Mouse (Mus musculus) thymus, postnatal 25 days (tissue): Measurements from ENCODE around the gene Brk1.

Experiments used
- DNase-seq: peaks from one replicate; pipeline ENCODE4 v3.0.0; 2022

Gene Brk1

DNA sequence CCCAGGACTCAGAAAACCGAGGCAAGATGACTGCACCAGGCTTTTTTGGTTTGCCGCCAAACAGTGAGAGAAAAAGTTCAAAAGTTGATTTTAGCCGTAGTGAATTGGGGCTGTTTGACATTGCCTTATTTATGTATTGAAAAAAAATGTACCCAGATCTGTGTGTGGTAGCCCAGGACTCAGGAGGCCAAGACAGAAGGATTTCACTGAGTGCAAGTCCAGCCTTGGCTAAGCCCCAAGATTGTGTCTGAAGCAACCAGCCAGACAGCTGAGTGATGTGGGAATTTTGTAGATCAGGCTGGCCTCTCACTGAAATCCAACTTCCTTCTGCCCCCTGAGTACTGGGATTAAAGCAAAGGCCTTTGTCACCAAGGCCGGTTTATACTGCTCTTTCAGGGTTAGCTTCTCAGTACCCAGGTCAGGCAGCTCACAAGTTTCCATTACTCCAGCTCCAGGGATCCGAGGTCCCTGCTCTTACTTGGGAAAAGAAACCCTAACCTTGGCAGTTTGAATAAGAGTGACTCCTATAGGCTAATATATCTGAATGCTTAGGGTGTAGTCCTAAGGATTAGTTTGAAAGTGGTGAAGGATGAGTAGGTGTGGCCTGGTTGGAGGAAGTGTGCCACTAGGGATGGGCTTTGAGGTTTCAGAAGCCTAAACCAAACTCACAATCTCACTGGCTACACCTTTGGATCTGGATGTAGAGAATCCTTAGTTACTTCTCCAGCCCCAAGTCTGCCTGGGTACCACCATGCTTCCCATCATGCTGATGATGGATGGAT, 20.6 kb downstream of the Brk1 start:
- DNase-seq: no peak

DNA sequence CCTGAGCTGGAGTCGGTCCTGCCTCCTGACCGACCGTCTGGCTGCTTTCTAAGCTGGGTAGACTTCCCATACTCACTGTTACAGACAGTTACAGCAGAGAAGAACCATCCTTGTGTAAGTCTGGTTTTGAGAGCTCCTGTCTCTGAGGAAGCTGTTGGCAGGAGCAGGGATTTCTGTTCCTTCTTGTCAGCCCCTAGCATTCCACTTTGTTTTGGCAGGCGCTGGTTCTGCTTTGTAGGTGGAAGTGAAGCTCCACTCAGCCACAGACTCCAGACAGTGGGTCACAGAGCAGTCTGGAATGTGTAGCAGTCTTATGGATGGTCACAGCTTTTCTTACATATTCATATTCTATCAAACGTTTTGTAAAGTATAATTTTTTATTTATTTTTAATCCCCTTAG, 25.8 kb downstream of the Brk1 start:
- DNase-seq: no peak

DNA sequence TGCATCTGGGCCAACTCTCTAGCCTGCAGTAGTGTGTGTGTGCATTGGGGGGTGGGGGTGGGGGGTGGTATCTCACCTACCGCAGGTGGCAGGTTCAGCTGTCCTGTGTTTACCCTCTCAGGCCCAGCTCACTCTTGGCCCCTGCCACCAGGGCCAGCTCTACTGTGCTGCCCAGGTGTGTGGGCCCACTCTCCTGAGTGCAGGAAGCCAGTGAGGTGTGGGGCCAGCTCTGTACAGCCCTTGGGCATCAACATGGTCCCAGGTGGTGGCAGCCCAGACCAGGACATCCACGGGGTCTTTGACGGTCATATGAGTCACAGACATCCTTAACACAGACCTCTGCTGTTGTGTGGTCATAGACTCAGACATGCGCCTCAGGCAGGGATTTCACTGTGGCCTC, 28.3 kb downstream of the Brk1 start:
- DNase-seq: no peak

- DNase-seq: peak; percentile 96
Observed at GRCm38 (mm10) chr6:113638302-113639040, 33.9 kb downstream of the Brk1 start, which contains the start of gene Irak2. Gene Irak2, plus strand, starts transcription at chr6:113638467.

GRCm38 (mm10) chr6:113639201-113639600, 34.6 kb downstream of the Brk1 start:
- no peak for DNase-seq

GRCm38 (mm10) chr6:113642605-113643004, 38.0 kb downstream of the Brk1 start:
- DNase-seq: no peak

- DNase-seq: no peak
Observed at GRCm38 (mm10) chr6:113643021-113643420, 38.4 kb downstream of the Brk1 start.

DNA sequence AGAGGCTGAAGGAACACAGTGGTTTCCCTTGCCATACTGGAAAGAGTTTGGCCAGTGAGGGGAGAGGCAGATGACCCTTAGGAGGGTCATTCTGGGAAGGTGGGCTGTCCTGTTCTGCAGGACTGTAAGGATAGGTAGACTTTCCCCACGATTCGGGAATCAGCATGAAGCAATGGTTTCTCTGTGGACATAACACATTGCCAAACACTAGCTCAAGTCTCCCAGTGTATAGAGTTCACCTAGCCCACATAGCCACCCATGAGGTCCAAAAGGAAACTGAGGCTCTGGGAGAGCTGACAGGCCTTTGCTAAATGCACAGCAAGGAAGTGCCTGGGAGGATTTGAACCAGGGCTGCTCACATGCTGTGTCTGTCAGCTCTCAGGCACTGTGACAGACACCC, 39.4 kb downstream of the Brk1 start:
- DNase-seq: no peak

- no peak for DNase-seq
Observed at GRCm38 (mm10) chr6:113644808-113645207, 40.2 kb downstream of the Brk1 start.

GRCm38 (mm10) chr6:113649346-113650196, 45.0 kb downstream of the Brk1 start:
- no peak for DNase-seq

DNA sequence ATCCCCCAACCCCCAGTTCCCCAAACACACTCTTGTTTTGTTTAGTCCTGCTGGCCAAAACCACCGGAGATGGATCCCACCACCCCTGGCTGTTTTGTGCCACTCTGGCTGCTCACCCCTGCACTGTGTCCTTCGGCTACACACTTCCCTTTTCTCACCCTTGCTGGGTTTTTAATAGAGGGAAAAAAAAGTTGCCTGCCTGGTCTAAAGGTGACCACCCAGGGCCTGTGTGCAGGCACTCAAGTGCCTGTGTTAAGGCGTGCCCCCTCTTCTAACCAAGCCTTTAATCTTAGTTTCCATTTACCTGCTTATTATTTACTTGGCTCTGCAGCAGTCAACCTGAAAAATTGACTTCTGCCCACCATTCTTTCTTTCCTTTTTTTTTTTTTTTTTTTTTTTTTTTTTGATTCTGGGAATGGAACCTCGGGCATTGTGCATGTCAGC, 45.6 kb downstream of the Brk1 start:
- no peak for DNase-seq

GRCm38 (mm10) chr6:113651626-113652025, 47.1 kb downstream of the Brk1 start:
- no peak for DNase-seq

DNA sequence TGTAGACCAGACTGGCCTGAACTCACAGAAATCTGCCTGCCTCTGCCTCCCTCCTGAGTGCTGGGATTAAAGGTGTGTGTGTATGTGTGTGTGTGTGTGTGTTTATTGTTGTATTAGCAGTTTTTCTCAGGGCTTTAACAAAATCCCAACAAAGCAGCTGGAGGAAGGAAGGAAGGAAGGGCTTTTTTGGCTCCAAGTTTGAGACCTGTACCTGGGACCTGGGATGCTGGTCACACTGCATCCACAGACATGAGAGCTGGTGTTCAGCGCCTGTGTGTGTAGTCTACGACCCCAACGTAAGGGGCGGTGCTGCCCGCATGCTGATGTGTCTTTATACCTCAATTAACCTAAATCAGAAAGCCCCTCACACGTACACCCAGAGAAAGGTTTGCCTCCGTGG, 49.0 kb downstream of the Brk1 start:
- DNase-seq: no peak

DNA sequence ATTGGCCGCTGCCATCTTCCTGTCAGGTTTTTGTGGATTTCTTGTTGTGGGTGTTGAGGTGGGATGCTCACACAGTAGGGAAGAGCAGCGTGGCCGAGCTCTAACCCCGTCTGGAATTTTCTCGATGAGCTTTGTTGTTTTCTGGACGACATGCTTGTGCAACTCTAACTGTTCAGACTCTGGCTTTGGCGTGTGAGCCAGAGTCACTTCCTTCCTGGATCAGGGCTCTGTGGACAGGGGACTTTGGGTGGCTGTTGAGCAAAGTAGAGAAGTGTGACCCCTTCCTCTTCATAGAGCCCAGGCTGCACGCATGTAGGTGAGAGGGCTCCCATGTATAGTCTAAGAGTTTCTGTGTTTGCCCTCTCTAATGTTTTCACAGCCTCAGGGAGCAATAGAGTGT, 49.5 kb downstream of the Brk1 start:
- no peak for DNase-seq

DNA sequence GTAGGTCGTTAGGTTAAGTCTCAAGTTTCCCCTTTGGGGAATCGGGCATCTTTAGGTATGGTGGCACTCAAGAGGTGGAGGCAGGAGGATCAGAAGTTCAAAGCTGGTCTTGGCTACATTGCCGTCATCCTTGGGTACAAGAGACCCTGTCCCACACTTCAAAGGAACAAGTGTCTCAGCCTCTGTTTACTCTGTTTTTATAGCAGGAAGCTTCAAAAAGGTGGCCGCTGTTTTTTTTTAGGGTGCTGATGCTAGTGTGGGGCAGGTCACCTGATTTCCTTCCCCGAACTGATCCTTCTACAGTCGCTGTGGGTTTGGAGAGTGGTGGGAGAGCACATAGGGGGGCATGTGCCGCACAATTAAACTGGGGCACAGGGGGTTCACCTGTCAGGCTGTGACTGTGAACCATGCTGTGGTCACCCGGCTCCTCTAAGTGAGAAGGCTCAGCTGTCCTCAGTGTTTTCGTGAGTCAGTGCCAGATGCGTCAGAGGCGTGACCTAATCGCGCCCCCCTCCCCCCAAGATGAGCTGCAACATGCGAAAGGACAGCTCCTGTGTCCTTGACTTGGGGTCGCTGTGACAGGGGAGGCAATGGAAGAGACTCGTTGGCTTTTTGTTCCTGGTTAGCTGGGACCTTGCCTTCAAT, 50.3 kb downstream of the Brk1 start:
- no peak for DNase-seq

DNA sequence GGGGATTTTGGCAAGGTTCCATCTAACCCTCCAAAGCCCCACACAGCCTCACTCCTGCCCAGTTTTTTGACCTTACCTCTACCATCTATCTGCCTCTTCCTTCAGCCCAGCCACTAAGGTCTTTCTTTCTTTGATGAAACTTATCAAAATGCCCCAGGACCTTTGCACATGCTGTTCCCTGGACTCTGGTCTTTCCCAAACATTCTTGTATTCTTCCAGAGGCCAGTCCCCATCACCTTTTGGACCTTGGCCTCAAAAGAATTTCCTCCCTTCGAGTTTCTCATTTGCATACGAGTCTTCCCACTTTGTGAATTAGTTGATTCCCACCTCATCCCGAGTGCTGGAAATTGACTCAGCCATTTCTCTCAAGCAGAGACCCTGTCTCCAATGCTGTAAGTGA, 50.9 kb downstream of the Brk1 start:
- DNase-seq: no peak

GRCm38 (mm10) chr6:113656847-113657246, 52.3 kb downstream of the Brk1 start:
- no peak for DNase-seq

DNA sequence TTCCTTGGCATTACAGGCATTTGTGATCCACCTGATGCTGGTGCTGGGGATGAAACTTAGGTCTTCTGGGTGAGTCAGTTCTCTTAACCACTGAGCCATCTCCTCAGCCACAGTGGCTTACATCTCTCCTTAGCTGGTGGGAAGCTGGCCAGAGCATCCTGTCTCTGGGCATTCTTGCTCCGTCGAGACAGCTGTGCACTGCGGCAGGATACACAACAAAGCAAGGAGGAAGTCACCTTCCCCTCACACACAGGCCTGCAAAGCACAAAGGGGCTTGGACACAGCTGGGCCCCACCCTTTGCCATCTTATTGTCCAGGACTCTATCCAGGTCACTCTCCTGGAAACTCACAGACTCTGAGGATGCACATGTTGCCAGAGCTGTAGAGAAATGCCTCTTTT, 53.7 kb downstream of the Brk1 start:
- no peak for DNase-seq

- DNase-seq: no peak
Observed at GRCm38 (mm10) chr6:113659648-113660491, 55.3 kb downstream of the Brk1 start.

DNA sequence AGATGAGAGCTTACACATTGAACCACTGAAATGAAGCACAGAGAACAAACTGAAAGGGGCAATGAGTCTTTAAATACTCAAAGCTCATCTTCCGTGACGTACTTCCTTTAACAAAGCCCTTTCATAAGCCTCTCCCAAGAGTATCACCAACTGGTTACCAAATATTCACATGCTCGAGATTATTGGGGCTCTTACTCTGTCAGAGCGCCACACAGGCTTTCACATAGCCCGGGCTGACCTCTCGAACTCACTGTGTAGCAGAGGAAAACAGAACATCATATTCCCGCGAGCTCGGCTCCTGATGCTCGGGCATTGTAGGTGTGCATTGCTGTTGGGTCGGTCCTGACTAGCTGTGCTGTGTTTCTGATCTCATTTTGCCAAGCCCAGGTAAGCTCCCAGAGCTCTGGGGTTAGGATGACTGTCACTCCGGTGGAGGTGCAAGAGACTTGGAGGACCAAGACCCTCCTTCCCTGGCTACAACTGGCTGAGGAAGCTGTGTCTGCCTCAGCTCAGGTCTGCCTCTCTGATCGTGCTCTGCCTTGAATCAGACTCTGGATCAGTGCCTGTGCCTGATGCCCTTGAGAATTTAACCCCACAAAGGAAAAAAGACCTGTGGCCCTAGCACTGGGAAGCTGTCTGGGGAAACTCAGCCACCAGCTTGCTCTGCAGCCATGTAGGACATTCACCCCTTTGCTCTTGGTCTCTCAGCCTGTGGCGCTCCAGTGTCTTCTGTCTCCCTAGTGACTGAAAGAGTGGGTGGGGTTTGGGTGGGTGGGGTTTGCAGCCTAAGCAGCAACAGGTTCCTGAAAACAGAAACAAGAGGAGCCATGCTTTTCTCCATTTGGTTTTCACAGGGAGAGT, 56.1 kb downstream of the Brk1 start:
- DNase-seq: no peak
